Mouse (Mus musculus): ENCODE measurements around the gene Gtpbp8. TPM values are rescaled to one million over a fixed set of nuclear protein-coding genes. Genes with fewer than 3 reads are reported as not detected.
A peak's percentile ranks its signal among the peaks of the same experiment; 100 is the strongest.

Gene Gtpbp8
- polyA plus RNA-seq, 1 experiment from 2014 or later: 30.5 TPM

DNA sequence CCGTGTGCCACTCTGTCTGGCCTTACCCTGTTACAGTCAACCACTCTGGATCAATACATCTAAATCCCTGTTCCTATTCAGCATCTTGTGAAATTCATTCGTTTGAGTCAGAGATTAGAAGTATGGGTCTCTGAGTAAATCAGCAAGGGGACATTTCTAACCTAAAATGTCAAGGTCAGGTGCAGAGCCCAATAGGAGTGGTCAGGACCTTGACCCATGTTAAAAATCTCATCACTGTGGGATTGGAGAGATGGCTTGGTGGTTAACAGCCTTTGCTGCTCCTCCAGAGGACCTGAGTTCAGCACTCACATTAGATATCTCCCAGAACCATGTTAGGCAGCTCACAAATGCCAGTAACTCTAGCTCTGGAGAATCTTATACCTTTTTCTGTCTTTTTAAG is 55.7 kb downstream of the Gtpbp8 start:
- ATAC-seq (replicated peaks; ENCODE audit: low FRiP score, low TSS enrichment, low read depth) (no peak), DNase-seq (ENCODE audit: low spot score) (no peak)
- Histone ChIP-seq H3K4me1 (replicated peaks; ENCODE audit: control insufficient read depth, insufficient read depth, low read length) (peaks cover 27% of the 10 kb centered on the region), H3K4me2 (ENCODE audit: low read length) (no peak overlapping the region), H3K27me3 (replicated peaks; ENCODE audit: control insufficient read depth, insufficient read depth, low read length) (no peaks in the 10 kb centered on the region), H3K4me3 (ENCODE audit: low read depth, low read length) (no peak overlapping the region), H3K9ac (ENCODE audit: low read length) (no peak overlapping the region), H3K27ac (ENCODE audit: low read depth) (no peak overlapping the region), H3K9me3 (ENCODE audit: control insufficient read depth, low read length) (no peaks in the 10 kb centered on the region), H3K36me3 (ENCODE audit: control insufficient read depth, insufficient read depth, low read length) (no peaks in the 10 kb centered on the region)
- 71% methylated on average over 2 of the region's 2 CpGs for WGBS

DNA sequence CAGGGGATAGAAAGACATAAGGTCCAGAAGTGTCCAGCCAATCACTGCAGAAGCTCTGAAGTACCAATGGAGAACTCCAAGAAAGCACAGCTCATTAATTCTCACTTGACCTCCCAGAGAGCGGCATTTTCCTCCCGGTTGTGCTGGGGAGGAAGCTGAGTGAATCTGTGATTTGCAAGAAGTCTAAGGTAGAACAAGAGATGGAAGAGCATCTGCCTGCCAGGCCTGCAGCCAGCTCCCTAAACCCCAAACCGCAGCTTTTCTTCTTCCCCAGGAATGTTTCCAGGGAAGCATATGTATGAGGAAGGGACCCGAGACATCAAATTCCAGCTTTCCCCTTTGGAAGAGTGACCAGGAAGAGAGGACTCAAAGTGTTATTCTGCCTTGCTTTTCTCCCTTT is 57.7 kb downstream of the Gtpbp8 start:
- Histone ChIP-seq H3K4me1 (replicated peaks; ENCODE audit: control insufficient read depth, insufficient read depth, low read length) (peaks cover 27% of the 10 kb centered on the region), H3K4me2 (ENCODE audit: low read length) (peak overlapping the region; percentile 29), H3K36me3 (ENCODE audit: control insufficient read depth, insufficient read depth, low read length) (no peaks in the 10 kb centered on the region), H3K9ac (ENCODE audit: low read length) (no peak overlapping the region), H3K9me3 (ENCODE audit: control insufficient read depth, low read length) (no peaks in the 10 kb centered on the region), H3K27ac (ENCODE audit: low read depth) (peak overlapping the region; percentile 51), H3K27me3 (replicated peaks; ENCODE audit: control insufficient read depth, insufficient read depth, low read length) (no peaks in the 10 kb centered on the region), H3K4me3 (ENCODE audit: low read depth, low read length) (no peak overlapping the region)
- DNase-seq (ENCODE audit: low spot score) (no peak), ATAC-seq (replicated peaks; ENCODE audit: low FRiP score, low TSS enrichment, low read depth) (no peak)
- WGBS: 14% methylated on average over 4 of the region's 4 CpGs

DNA sequence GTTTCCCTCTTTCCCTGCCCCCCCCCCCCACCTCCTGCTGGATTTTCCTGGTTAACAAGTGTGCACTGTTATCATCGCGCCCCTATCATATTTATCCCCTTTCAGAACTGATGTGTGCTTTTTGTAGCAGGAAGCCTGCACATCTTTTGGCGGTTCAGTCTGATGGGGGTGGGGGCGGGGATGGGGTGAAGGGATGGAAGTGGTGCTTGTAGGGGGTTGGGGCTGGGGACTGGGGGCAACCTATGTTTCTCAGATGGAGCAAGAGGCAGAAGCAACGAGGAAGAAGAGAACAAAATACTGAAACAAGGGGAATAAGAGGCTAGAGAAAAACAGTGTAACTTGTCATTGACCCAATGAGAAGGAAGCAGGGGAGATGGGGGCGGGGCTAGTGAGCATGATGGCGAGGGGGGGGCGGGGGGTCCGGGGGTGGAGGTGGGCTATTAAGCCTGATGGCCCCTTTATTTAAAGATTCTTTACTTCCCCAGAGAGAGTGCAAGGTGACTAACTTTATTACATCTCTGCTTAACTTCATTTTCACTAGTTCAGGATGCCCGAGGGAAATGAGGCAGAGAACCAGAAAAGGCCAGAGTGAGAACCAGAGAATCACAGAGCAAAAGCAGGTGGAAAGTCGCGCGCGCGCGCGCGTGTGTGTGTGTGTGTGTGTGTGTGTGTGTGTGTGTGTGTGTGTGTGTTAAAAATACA is 58.3 kb downstream of the Gtpbp8 start:
- Histone ChIP-seq H3K27ac (ENCODE audit: low read depth) (peak overlapping the region; percentile 51; the same call in 1 of the 2 replicates), H3K9me3 (ENCODE audit: control insufficient read depth, low read length) (no peaks in the 10 kb centered on the region), H3K36me3 (ENCODE audit: control insufficient read depth, insufficient read depth, low read length) (no peaks in the 10 kb centered on the region), H3K4me1 (replicated peaks; ENCODE audit: control insufficient read depth, insufficient read depth, low read length) (peaks cover 27% of the 10 kb centered on the region), H3K4me2 (ENCODE audit: low read length) (peak overlapping the region; percentile 29), H3K27me3 (replicated peaks; ENCODE audit: control insufficient read depth, insufficient read depth, low read length) (no peaks in the 10 kb centered on the region), H3K9ac (ENCODE audit: low read length) (no peak overlapping the region), H3K4me3 (ENCODE audit: low read depth, low read length) (no peak overlapping the region)
- DNase-seq (ENCODE audit: low spot score) (no peak), ATAC-seq (replicated peaks; ENCODE audit: low FRiP score, low TSS enrichment, low read depth) (peak; percentile 30; the same call in 1 of the 2 replicates)
- 9% methylated on average over 17 of the region's 18 CpGs for WGBS

DNA sequence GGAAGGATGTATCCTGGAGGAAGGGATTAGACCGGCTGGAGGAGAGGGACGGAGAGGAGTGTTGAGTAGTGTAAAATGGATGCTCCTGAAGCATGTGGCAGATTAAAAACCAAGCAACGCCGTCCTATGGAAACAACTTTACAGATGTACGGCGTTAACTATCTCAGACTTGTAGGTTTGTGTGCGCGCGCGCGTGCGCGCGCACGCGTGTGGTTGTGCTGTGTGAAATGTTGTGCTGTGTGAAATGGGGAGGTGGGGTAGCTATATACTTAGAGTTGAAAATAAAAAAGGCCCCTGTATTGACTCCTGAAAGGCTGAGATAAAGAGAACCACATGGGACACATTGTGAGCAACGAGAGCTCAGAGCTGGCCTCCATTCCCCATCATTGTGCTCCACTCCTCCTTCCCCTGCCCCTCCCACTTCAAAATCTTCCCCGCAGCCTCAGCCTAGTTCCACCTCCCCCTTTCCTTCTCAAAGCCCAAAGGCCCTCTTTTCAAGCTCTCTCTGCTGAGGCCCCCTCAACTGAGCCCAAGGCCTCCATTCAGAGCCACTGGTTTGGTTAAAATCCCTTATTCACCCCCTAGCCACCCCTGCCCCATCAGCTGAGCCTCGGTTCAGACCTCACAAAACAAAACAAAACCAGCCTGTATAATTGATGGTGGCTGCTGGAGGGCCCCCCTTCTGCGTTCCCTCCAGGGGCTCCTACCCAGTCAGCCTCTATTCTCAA is 59.0 kb downstream of the Gtpbp8 start:
- DNase-seq (ENCODE audit: low spot score): no peak

More for the DNA sequence above, 59.0 kb downstream of the Gtpbp8 start:
- H3K27me3 ChIP-seq (replicated peaks; ENCODE audit: control insufficient read depth, insufficient read depth, low read length): no peaks in the 10 kb centered on the region
- peaks cover 5% of the 10 kb centered on the region; the same call in 1 of the 2 replicates for H3K9me3 ChIP-seq (ENCODE audit: control insufficient read depth, low read length)
- peak; percentile 30 for ATAC-seq (replicated peaks; ENCODE audit: low FRiP score, low TSS enrichment, low read depth)
- H3K4me3 ChIP-seq (ENCODE audit: low read depth, low read length): no peak overlapping the region
- 55% methylated on average over 20 of the region's 20 CpGs for WGBS
- no peak overlapping the region for H3K9ac ChIP-seq (ENCODE audit: low read length)
- H3K27ac ChIP-seq (ENCODE audit: low read depth): 0 out of 2 replicates have a peak overlapping the region, but pooled peaks have one; percentile 51
- H3K4me1 ChIP-seq (replicated peaks; ENCODE audit: control insufficient read depth, insufficient read depth, low read length): peaks cover 26% of the 10 kb centered on the region
- no peaks in the 10 kb centered on the region for H3K36me3 ChIP-seq (ENCODE audit: control insufficient read depth, insufficient read depth, low read length)
- peak overlapping the region; percentile 29 for H3K4me2 ChIP-seq (ENCODE audit: low read length)

Other genes with a start within 250 kb of the Gtpbp8 start
- 14.2 and 14.9 TPM in 2 replicates for gene Boc, start 187.5 kb downstream of the Gtpbp8 start, polyA plus RNA-seq (2014; fragmentation: Nextera tagmentation; extraction: Ambion mirVana)
- 11.3 and 12.8 TPM in 2 replicates for gene Nepro, start 22.1 kb downstream of the Gtpbp8 start, polyA plus RNA-seq (2014; fragmentation: Nextera tagmentation; extraction: Ambion mirVana)
- gene Cd200r1, start 19.4 kb upstream of the Gtpbp8 start, polyA plus RNA-seq (2014; fragmentation: Nextera tagmentation; extraction: Ambion mirVana): 0.88 and 0.99 TPM in 2 replicates
- gene Cd200r4, start 65.4 kb upstream of the Gtpbp8 start, polyA plus RNA-seq (2014; fragmentation: Nextera tagmentation; extraction: Ambion mirVana): 0.32 and 0.34 TPM in 2 replicates
- 0.09 TPM in 1 of 2 replicates, not detected in the other for gene Cd200r2, start 120.7 kb upstream of the Gtpbp8 start, polyA plus RNA-seq (2014; fragmentation: Nextera tagmentation; extraction: Ambion mirVana)
- gene Cd200r3, start 197.3 kb upstream of the Gtpbp8 start, polyA plus RNA-seq (2014; fragmentation: Nextera tagmentation; extraction: Ambion mirVana): 0.42 TPM in 1 of 2 replicates, not detected in the other